Mouse (Mus musculus) midbrain, embryonic 12.5 days (tissue): Measurements from ENCODE around the gene Hist1h4a. TPM values are rescaled to one million over a fixed set of nuclear protein-coding genes. Genes with fewer than 3 reads are reported as not detected.
"Not testable (repeated sequence)": the region's sequence is repeated elsewhere in the genome, so short reads cannot be mapped to it uniquely, and the experiment has no call there.

ENCODE experiments used
- ATAC-seq: fragments of 200-750 bp; cut with Nextera tagmentation; 2 replicates; pipeline ENCODE4 v1.8.0; 2017; ENCODE audit warnings: low read depth, moderate TSS enrichment, moderate library complexity; ENCODE audit not compliant: low FRiP score
- H3K27ac ChIP-seq: fragments of 300-500 bp; sonication (generic); replicated peaks from 2 replicates; pipeline ENCODE4 v1.5.1; 2016; ENCODE audit warnings: mild to moderate bottlenecking
- H3K27me3 ChIP-seq: fragments of 300-500 bp; sonication (generic); 2 replicates; pipeline ENCODE4 v1.6.1; 2016; ENCODE audit warnings: mild to moderate bottlenecking
- H3K36me3 ChIP-seq: fragments of 300-500 bp; sonication (generic); 2 replicates; pipeline ENCODE4 v1.6.1; 2016
- H3K4me1 ChIP-seq: fragments of 300-500 bp; sonication (generic); 2 replicates; pipeline ENCODE4 v1.6.1; 2016
- H3K4me2 ChIP-seq: fragments of 300-500 bp; sonication (generic); replicated peaks from 2 replicates; pipeline ENCODE4 v1.6.1; 2016; ENCODE audit warnings: mild to moderate bottlenecking, moderate library complexity
- H3K4me3 ChIP-seq: fragments of 300-500 bp; sonication (generic); 2 replicates; pipeline ENCODE4 v1.5.1; 2016; ENCODE audit warnings: mild to moderate bottlenecking
- H3K9ac ChIP-seq: fragments of 300-500 bp; sonication (generic); replicated peaks from 2 replicates; pipeline ENCODE4 v1.6.1; 2016; ENCODE audit warnings: mild to moderate bottlenecking, moderate library complexity
- H3K9me3 ChIP-seq: fragments of 300-500 bp; sonication (generic); 2 replicates; pipeline ENCODE4 v1.6.1; 2016; ENCODE audit warnings: mild to moderate bottlenecking
- WGBS: fragments of 180-500 bp; shearing (Covaris S2); methylation state at CpG from one replicate; pipeline ENCODE4 v1.1.7; 2016; 5-methylcytosine and 5-hydroxymethylcytosine counted together
- polyA plus RNA-seq: library from polyadenylated mRNA; unstranded; fragments of >200 nt; fragmentation: Nextera tagmentation; extraction: Ambion mirVana; gene quantifications from 2 replicates; pipeline ENCODE4 v1.2.1, GENCODE M21; 2016

Hist1h4a gene
- polyA plus RNA-seq, 1 experiment from 2014 or later = 0.41 TPM

GRCm38 (mm10) chr13:23765172-23765513, 4.1 kb upstream of the Hist1h4a start:
- no peak for ATAC-seq
- Histone ChIP-seq H3K9ac (no peak overlapping the region), H3K4me2 (no peak overlapping the region), H3K4me3 (no peak overlapping the region), H3K27ac (no peak overlapping the region), H3K36me3 (no peaks in the 10 kb centered on the region), H3K27me3 (no peaks in the 10 kb centered on the region), H3K9me3 (no peaks in the 10 kb centered on the region), H3K4me1 (peaks cover 24% of the 10 kb centered on the region)
- 63% methylated on average over 1 of the region's 1 CpGs for WGBS

GRCm38 (mm10) chr13:23764324-23765171, 3.5 kb upstream of the Hist1h4a start:
- Histone ChIP-seq H3K4me1 (peaks cover 28% of the 10 kb centered on the region), H3K4me2 (peak overlapping the region; percentile 73), H3K27ac (peak overlapping the region; percentile 90), H3K36me3 (no peaks in the 10 kb centered on the region), H3K9me3 (no peaks in the 10 kb centered on the region), H3K4me3 (peak overlapping the region; percentile 58), H3K9ac (peak overlapping the region; percentile 71), H3K27me3 (no peaks in the 10 kb centered on the region)
- no peak for ATAC-seq
- 31% methylated on average over 12 of the region's 12 CpGs for WGBS

- Histone ChIP-seq H3K4me1 (peaks cover 28% of the 10 kb centered on the region), H3K27me3 (no peaks in the 10 kb centered on the region), H3K4me3 (peak within 1 kb of the TSS; percentile 58), H3K4me2 (peak within 1 kb of the TSS; percentile 73), H3K36me3 (no peaks in the 10 kb centered on the region), H3K9ac (peak within 1 kb of the TSS; percentile 71), H3K9me3 (no peaks in the 10 kb centered on the region), H3K27ac (peak within 1 kb of the TSS; percentile 90)
- peak; percentile 75 for ATAC-seq
- 3% methylated on average over 34 of the region's 34 CpGs for WGBS
Observed at GRCm38 (mm10) chr13:23763586-23764323, 2.7 kb upstream of the Hist1h4a start, which contains the start of gene Hist1h1a. Hist1h1a (plus strand) TSS chr13:23763666.

GRCm38 (mm10) chr13:23763242-23763585, 2.2 kb upstream of the Hist1h4a start:
- peak overlapping the region; percentile 58 for H3K4me3 ChIP-seq
- H3K27me3 ChIP-seq = no peaks in the 10 kb centered on the region
- peaks cover 28% of the 10 kb centered on the region for H3K4me1 ChIP-seq
- no peaks in the 10 kb centered on the region for H3K9me3 ChIP-seq
- no peak for ATAC-seq
- peak overlapping the region; percentile 25; the same call in 1 of the 2 replicates for H3K9ac ChIP-seq
- H3K4me2 ChIP-seq = peak overlapping the region; percentile 73
- H3K36me3 ChIP-seq = no peaks in the 10 kb centered on the region
- H3K27ac ChIP-seq = peak overlapping the region; percentile 90
- WGBS = 0% methylated on average over 10 of the region's 10 CpGs

- not testable (repeated sequence) for H3K36me3 ChIP-seq, H3K9me3 ChIP-seq, H3K27me3 ChIP-seq
- Histone ChIP-seq H3K9ac (peak within 1 kb of the TSS; percentile 41), H3K4me2 (peak within 1 kb of the TSS; percentile 73), H3K4me3 (peak within 1 kb of the TSS; percentile 58), H3K27ac (peak within 1 kb of the TSS; percentile 90), H3K4me1 (peaks cover 32% of the 10 kb centered on the region)
- WGBS = under 1% methylated on average over 27 of the region's 52 CpGs
- peak; percentile 69 for ATAC-seq
Observed at GRCm38 (mm10) chr13:23761871-23762821, 1.1 kb upstream of the Hist1h4a start, which contains the start of gene Hist1h3a. Hist1h3a (minus strand) TSS chr13:23762386.

GRCm38 (mm10) chr13:23760240-23760971, 624 bp downstream of the Hist1h4a start:
- peak overlapping the region; percentile 32 for H3K9ac ChIP-seq
- peaks cover 32% of the 10 kb centered on the region for H3K4me1 ChIP-seq
- 2% methylated on average over 22 of the region's 27 CpGs for WGBS
- ATAC-seq = no peak
- H3K9me3 ChIP-seq = no peaks in the 10 kb centered on the region
- H3K36me3 ChIP-seq = no peaks in the 10 kb centered on the region
- peak overlapping the region; percentile 90 for H3K27ac ChIP-seq
- peak overlapping the region; percentile 43 for H3K4me3 ChIP-seq
- H3K27me3 ChIP-seq = no peaks in the 10 kb centered on the region
- H3K4me2 ChIP-seq = peak overlapping the region; percentile 73

GRCm38 (mm10) chr13:23759916-23760239, 1.2 kb downstream of the Hist1h4a start:
- Histone ChIP-seq H3K9ac (peak overlapping the region; percentile 32; the same call in 1 of the 2 replicates), H3K4me3 (peak overlapping the region; percentile 43), H3K4me1 (peaks cover 32% of the 10 kb centered on the region), H3K27me3 (no peaks in the 10 kb centered on the region), H3K27ac (peak overlapping the region; percentile 90), H3K9me3 (no peaks in the 10 kb centered on the region), H3K4me2 (peak overlapping the region; percentile 73), H3K36me3 (no peaks in the 10 kb centered on the region)
- 82% methylated on average over 1 of the region's 1 CpGs for WGBS
- no peak for ATAC-seq

- Histone ChIP-seq H3K27ac (no peak overlapping the region), H3K4me2 (no peak overlapping the region), H3K4me3 (no peak overlapping the region), H3K9me3 (no peaks in the 10 kb centered on the region), H3K9ac (no peak overlapping the region), H3K36me3 (no peaks in the 10 kb centered on the region), H3K27me3 (no peaks in the 10 kb centered on the region), H3K4me1 (peaks cover 28% of the 10 kb centered on the region)
- no peak for ATAC-seq
- 80% methylated on average over 3 of the region's 3 CpGs for WGBS
Observed at GRCm38 (mm10) chr13:23759251-23759771, 1.7 kb downstream of the Hist1h4a start.

- Histone ChIP-seq H3K4me3 (no peak overlapping the region), H3K9me3 (no peaks in the 10 kb centered on the region), H3K27ac (0 out of 2 replicates have a peak overlapping the region, but pooled peaks have one; percentile 39), H3K9ac (no peak overlapping the region), H3K4me2 (no peak overlapping the region), H3K36me3 (no peaks in the 10 kb centered on the region), H3K27me3 (no peaks in the 10 kb centered on the region), H3K4me1 (peaks cover 22% of the 10 kb centered on the region; the same call in 1 of the 2 replicates)
- ATAC-seq = no peak
- 54% methylated on average over 3 of the region's 3 CpGs for WGBS
Observed at GRCm38 (mm10) chr13:23757921-23758320, 3.1 kb downstream of the Hist1h4a start.

GRCm38 (mm10) chr13:23757211-23757773, 3.7 kb downstream of the Hist1h4a start:
- Histone ChIP-seq H3K4me1 (peaks cover 25% of the 10 kb centered on the region; the same call in 1 of the 2 replicates), H3K27ac (peak overlapping the region; percentile 86), H3K4me2 (peak overlapping the region; percentile 58), H3K4me3 (peak overlapping the region; percentile 42), H3K27me3 (no peaks in the 10 kb centered on the region), H3K36me3 (no peaks in the 10 kb centered on the region), H3K9me3 (no peaks in the 10 kb centered on the region), H3K9ac (peak overlapping the region; percentile 61)
- ATAC-seq = no peak
- WGBS = under 1% methylated on average over 17 of the region's 23 CpGs
